Mouse (Mus musculus): ENCODE measurements at regions not wholly inside any gene's neighbourhood (a gene's known extent, or its start where the extent isn't known, plus 50 kb on each side); places are given as distances from the start of the nearest gene placed in this dataset.

- TF ChIP-seq CTCF (IDR thresholded peaks at IDR 0.05; ENCODE audit: low read depth) (no peak), EP300 (IDR thresholded peaks at IDR 0.05; ENCODE audit: low read depth) (no peak)
Measured at GRCm38 (mm10) chr9:41570262-41570661, 408.8 kb upstream of the Ubash3b start.

All from liver, embryonic 14.5 days (tissue).